Mouse (Mus musculus) olfactory bulb, adult 2 months (tissue): ENCODE results near the gene Mmp23. TPM values are rescaled to one million over a fixed set of nuclear protein-coding genes. Genes with fewer than 3 reads are reported as not detected.

Source experiments
- H3K27ac ChIP-seq: fragments of 200-500 bp; 2 replicates; pipeline ENCODE4 v1.5.1; 2012; ENCODE audit warnings: low read depth, low read length; ENCODE audit not compliant: insufficient read depth
- H3K4me1 ChIP-seq: fragments of 200-500 bp; 2 replicates; pipeline ENCODE4 v1.6.1; 2012; ENCODE audit warnings: low read length; ENCODE audit not compliant: control insufficient read depth, insufficient read depth
- H3K4me3 ChIP-seq: fragments of 200-500 bp; 2 replicates; pipeline ENCODE4 v1.5.1; 2012; ENCODE audit warnings: mild to moderate bottlenecking, low read depth, low read length, moderate library complexity; ENCODE audit not compliant: insufficient read depth
- CTCF ChIP-seq: fragments of 200-500 bp; IDR thresholded peaks from 2 replicates; pipeline ENCODE4 v1.5.1; 2012; ENCODE audit warnings: low read depth, mild to moderate bottlenecking, low read length, moderate library complexity; ENCODE audit not compliant: insufficient read depth
- POLR2A ChIP-seq: fragments of 200-500 bp; IDR thresholded peaks from 2 replicates; pipeline ENCODE4 v1.6.1; 2012; ENCODE audit warnings: mild to moderate bottlenecking, low read depth, low read length, moderate library complexity; ENCODE audit not compliant: insufficient read depth
- WGBS: fragments of 180-500 bp; shearing (Covaris S2); methylation state at CpG from one replicate; pipeline ENCODE4 v1.1.7; 2018; 5-methylcytosine and 5-hydroxymethylcytosine counted together
- polyA plus RNA-seq: library from polyadenylated mRNA; stranded (reverse); fragments of >200 nt; gene quantifications from 2 replicates; pipeline ENCODE4 v1.2.4, GENCODE M21; 2012; ENCODE audit warnings: low replicate concordance; ENCODE audit not compliant: missing spikeins, insufficient read depth, insufficient read length

The Mmp23 gene
- polyA plus RNA-seq = not detected in 2 replicates

- no peak for TF ChIP-seq POLR2A
- TF ChIP-seq CTCF = 0 out of 2 replicates have a peak, but pooled peaks have one; percentile 5
- Histone ChIP-seq H3K4me3 (peak within 1 kb of the TSS; percentile 26), H3K4me1 (peaks cover 21% of the 10 kb centered on the region), H3K27ac (no peak within 1 kb of the TSS)
- 5% methylated on average over 33 of the region's 33 CpGs for WGBS
Observed at GRCm38 (mm10) chr4:155653086-155653450, at the start of gene Mmp23. Gene Mmp23, minus strand, starts transcription at chr4:155653384.

GRCm38 (mm10) chr4:155700425-155700824 lies 47.2 kb upstream of the Mmp23 start:
- Histone ChIP-seq H3K4me3 (no peak overlapping the region), H3K4me1 (peaks cover 11% of the 10 kb centered on the region), H3K27ac (no peak overlapping the region)
- no peak for TF ChIP-seq POLR2A
- no peak for TF ChIP-seq CTCF

DNA sequence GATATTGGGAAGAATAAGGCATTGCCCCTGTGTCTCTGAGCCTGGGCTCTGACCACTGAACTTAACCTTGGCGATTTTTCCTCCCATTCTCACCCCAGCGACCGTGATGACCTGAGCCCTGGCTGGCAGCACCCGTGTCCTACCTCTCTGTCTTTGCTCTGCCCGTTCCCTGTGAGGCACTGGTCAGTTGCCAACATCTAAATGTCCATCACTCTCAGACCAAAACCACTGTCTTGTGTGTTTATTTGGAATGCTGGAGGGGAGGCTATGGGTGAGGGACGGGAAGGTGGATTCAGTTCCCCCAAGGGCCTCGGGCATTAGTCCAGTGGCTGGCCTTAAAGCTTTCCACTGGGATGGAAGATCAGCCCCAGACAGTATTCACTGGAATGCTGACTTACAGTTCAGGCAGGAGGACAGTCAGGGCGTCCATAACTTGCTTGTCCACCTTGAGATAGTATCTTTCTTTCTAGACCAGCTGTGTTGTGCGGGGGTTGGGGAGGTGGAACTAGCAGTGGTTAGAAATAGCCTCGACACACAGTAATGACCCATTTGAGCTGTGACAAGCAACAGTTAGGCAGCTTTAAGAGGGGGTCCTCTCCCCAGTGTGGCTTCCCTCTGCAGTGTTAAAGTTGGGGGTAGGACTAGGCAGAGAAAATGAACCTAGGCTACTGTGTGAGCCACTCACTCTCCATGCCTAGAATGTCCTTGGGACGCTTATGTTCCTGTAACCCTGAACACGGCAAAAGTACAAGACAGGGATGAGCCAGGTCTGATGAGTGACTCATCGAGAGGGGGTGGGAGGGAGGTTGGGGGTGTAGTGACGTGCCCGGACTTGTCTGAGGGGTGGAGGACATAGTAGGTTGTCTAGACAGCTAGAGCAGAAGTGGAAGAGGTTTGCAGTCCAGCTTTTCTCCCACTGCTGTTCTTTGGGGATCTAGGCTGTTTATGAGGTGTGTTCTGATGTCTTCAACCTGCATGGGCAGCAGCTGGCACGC lies 43.4 kb upstream of the Mmp23 start:
- H3K27ac ChIP-seq = peak overlapping the region; percentile 99
- peaks cover 17% of the 10 kb centered on the region for H3K4me1 ChIP-seq
- TF ChIP-seq CTCF = no peak
- TF ChIP-seq POLR2A = no peak
- H3K4me3 ChIP-seq = peak overlapping the region; percentile 75
- WGBS = 47% methylated on average over 16 of the region's 16 CpGs

- peak overlapping the region; percentile 99 for H3K27ac ChIP-seq
- TF ChIP-seq CTCF = no peak
- no peak for TF ChIP-seq POLR2A
- H3K4me1 ChIP-seq = peaks cover 17% of the 10 kb centered on the region
- H3K4me3 ChIP-seq = peak overlapping the region; percentile 75
- WGBS = 55% methylated on average over 4 of the region's 4 CpGs
Observed at GRCm38 (mm10) chr4:155695531-155696062, 42.4 kb upstream of the Mmp23 start.

DNA sequence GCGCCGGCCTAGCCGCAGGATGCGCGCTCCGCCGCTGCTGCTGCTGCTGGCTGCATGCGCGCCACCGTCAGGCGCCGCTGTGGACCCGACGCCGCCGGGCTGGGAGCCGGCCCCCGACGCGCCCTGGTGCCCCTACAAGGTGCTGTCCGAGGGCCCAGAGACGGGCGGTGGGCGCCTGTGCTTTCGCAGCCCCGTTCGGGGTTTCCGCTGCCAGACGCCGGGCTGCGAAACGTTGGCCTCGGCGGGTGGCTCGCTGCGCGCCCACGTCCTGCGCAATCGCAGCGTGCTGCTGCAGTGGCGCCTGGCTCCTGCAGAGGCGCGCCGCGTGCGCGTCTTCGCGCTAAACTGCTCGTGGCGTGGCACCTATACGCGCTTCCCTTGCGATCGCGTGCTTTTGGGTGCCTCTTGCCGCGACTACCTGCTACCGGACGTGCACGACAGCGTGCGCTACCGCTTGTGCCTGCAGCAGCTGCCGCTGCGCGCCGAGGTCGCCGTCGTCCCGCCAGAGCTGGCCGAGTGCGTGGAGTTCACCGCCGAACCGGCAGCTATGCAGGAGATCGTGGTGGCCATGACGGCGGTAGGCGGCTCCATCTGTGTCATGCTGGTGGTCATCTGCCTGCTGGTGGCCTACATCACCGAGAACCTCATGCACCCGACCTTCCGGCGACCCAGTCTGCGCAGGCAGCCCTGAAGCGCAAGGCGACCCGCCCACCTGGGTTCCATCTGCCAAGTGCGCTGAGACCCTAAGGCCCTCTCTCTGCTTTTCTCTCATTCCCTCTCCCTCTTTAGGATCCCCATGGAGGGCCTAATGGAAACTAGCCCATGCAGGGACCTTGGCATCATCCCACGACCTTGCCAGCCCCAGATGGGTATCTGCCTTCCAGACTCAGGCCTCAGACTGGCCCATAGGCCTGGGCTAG lies 41.6 kb upstream of the Mmp23 start:
- peak overlapping the region; percentile 75 for H3K4me3 ChIP-seq

DNA sequence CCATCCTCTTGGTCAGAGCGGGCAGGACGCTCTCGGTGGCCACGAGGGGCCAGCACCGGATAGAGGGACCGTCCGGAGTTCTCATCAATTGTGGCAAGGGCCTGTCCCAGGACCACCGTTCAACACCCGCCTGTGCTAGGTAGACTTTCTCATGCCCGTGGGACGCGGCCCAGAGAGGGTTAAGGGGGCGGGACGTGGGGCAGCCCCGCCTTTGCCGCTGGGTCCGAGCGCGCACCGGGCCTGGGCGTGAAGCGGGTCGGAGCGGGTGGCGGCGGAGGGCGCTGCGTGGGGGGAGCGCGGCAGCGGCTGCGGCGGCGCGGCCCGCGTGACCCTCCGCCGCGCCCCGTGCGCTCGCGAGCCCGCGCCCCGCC lies 40.9 kb upstream of the Mmp23 start, which contains the start of gene Fndc10:
TSS of gene Fndc10 (plus strand) at position 232 of the 371 bp plus-strand sequence.
- TF ChIP-seq CTCF = no peak
- TF ChIP-seq POLR2A = no peak
- Histone ChIP-seq H3K4me3 (peak within 1 kb of the TSS; percentile 75), H3K27ac (peak within 1 kb of the TSS; percentile 99), H3K4me1 (peaks cover 17% of the 10 kb centered on the region)
- 3% methylated on average over 47 of the region's 47 CpGs for WGBS

More for the DNA sequence above, 41.6 kb upstream of the Mmp23 start:
- Histone ChIP-seq H3K27ac (peak overlapping the region; percentile 99), H3K4me1 (peaks cover 17% of the 10 kb centered on the region)
- under 1% methylated on average over 92 of the region's 92 CpGs for WGBS
- TF ChIP-seq POLR2A = peak; percentile 88
- TF ChIP-seq CTCF = 0 out of 2 replicates have a peak, but pooled peaks have one; percentile 28

GRCm38 (mm10) chr4:155692421-155692820 lies 39.2 kb upstream of the Mmp23 start:
- Histone ChIP-seq H3K27ac (no peak overlapping the region), H3K4me3 (no peak overlapping the region), H3K4me1 (peaks cover 17% of the 10 kb centered on the region)
- TF ChIP-seq CTCF (no peak), POLR2A (no peak)
- 91% methylated on average over 3 of the region's 3 CpGs for WGBS
